Mouse (Mus musculus): ENCODE measurements around the gene Cachd1.

DNA sequence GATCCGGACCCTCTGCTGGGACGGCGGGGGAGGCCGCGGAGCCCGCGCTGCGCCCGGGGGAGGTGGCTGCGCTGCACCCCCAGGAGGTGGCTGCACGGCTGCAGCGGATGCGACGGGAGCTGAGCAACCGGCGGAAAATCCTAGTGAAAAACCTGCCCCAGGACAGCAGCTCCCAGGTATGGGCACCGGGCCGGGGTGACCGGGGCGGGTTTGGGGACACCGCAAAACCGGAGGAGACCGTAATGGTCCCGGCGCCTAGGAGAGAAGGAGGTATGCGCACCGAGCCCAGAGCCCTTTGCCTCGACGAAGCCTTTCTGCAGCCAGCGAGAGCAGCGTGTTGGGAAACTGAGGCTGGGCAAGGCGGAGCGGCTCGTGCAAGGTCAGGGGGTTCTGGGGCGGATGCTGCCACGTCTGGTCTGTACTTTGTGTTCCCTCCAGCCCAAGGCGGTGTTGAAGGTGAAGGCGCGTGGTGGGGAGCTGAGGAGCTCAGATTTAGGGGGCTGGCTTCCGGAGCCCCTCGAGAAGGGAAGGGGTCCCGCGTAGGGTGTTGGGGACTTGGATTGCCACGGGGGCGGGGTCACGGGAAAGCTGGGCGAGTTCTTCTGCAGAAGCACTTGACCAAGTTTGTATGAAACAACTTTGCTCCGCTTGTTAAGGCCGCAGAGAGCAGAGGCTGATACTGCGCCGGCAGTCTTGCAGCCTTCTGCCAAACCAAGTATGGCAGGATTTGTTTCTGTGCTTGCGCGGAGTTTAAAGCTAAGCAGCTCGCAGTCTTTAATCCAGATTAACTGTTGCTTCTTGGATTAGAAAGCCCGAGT is 292.9 kb downstream of the Cachd1 start:
- TF ChIP-seq GATA1 (IDR thresholded peaks at IDR 0.05; ENCODE audit: low read length) (no peak), TAL1 (IDR thresholded peaks at IDR 0.05; ENCODE audit: low read length) (no peak)

All from erythroblast, embryonic 14.5 days (primary cell).